In genomic region chr11:57800971-57801765, GRCm38 (mm10) we compare ENCODE assay signal across 8 mouse cellular contexts. TPM values are rescaled to one million over a fixed set of nuclear protein-coding genes. Genes with fewer than 3 reads are reported as not detected.
DNase-seq lines count a peak whose midpoint lies in the region; ATAC-seq lines count a peak whose summit lies in the region.

TSS of gene Sap30l (plus strand) at chr11:57801637.

- H3K4me3 ChIP-seq in heart, embryonic 13.5 days = peak within 1 kb of the TSS; percentile 74
- peak within 1 kb of the TSS; percentile 96 for H3K4me3 ChIP-seq in liver, embryonic 12.5 days
- peak within 1 kb of the TSS; percentile 96 for H3K4me3 ChIP-seq in stomach, embryonic 15.5 days (replicated peaks)

- peak within 1 kb of the TSS; percentile 85 for H3K27ac ChIP-seq in heart, embryonic 13.5 days (replicated peaks)
- H3K27ac ChIP-seq in liver, embryonic 12.5 days = peak within 1 kb of the TSS; percentile 75
- H3K27ac ChIP-seq in stomach, embryonic 15.5 days = peak within 1 kb of the TSS; percentile 73

- peak; percentile 100 for ATAC-seq in erythroid progenitor cell, adult 5-6 weeks (replicated peaks; ENCODE audit: low FRiP score, poor library complexity, severe bottlenecking)
- peak; percentile 96 for ATAC-seq in heart, embryonic 13.5 days (ENCODE audit: extremely low read depth, insufficient number of reproducible peaks, low FRiP score, low TSS enrichment)
- peak; percentile 97 for ATAC-seq in liver, embryonic 12.5 days
- peak; percentile 97 for ATAC-seq in stomach, embryonic 15.5 days (ENCODE audit: insufficient read depth, low FRiP score, low read depth)

- WGBS in heart, embryonic 13.5 days = under 1% methylated on average over 66 of the region's 66 CpGs
- under 1% methylated on average over 58 of the region's 66 CpGs for WGBS in liver, embryonic 12.5 days (ENCODE audit: insufficient replicate concordance)
- WGBS in stomach, embryonic 15.5 days = under 1% methylated on average over 60 of the region's 66 CpGs

- H3K27me3 ChIP-seq in heart, embryonic 13.5 days (replicated peaks) = no peaks in the 10 kb centered on the region
- H3K27me3 ChIP-seq in liver, embryonic 12.5 days (replicated peaks) = peaks cover 26% of the 10 kb centered on the region
- H3K27me3 ChIP-seq in stomach, embryonic 15.5 days (replicated peaks) = no peaks in the 10 kb centered on the region

- H3K4me2 ChIP-seq in heart, embryonic 13.5 days = peak within 1 kb of the TSS; percentile 99
- H3K4me2 ChIP-seq in liver, embryonic 12.5 days = peak within 1 kb of the TSS; percentile 100
- H3K4me2 ChIP-seq in stomach, embryonic 15.5 days = peak within 1 kb of the TSS; percentile 90

- peaks cover 28% of the 10 kb centered on the region for H3K4me1 ChIP-seq in heart, embryonic 13.5 days
- H3K4me1 ChIP-seq in liver, embryonic 12.5 days = peaks cover 27% of the 10 kb centered on the region
- peaks cover 21% of the 10 kb centered on the region for H3K4me1 ChIP-seq in stomach, embryonic 15.5 days

- peaks cover 3% of the 10 kb centered on the region for H3K36me3 ChIP-seq in heart, embryonic 13.5 days
- 0 out of 2 replicates have a peak, but pooled peaks cover 3% of the 10 kb centered on the region for H3K36me3 ChIP-seq in liver, embryonic 12.5 days
- no peaks in the 10 kb centered on the region for H3K36me3 ChIP-seq in stomach, embryonic 15.5 days

- DNase-seq in CD4-positive helper T cell, adult 2 months (ENCODE audit: low read depth, low spot score) = peak; percentile 96
- DNase-seq in brain, embryonic 18.5 days (ENCODE audit: low read depth, low spot score) = peak; percentile 83
- DNase-seq in kidney, postnatal 10 days = peak; percentile 99
- DNase-seq in natural killer cell, adult 2 months (ENCODE audit: low spot score in 2 of 2) = peak; percentile 91 to 93

- no peaks in the 10 kb centered on the region for H3K9me3 ChIP-seq in heart, embryonic 13.5 days
- H3K9me3 ChIP-seq in liver, embryonic 12.5 days (replicated peaks) = no peaks in the 10 kb centered on the region
- no peaks in the 10 kb centered on the region for H3K9me3 ChIP-seq in stomach, embryonic 15.5 days

- peak within 1 kb of the TSS; percentile 96 for H3K9ac ChIP-seq in heart, embryonic 13.5 days
- peak within 1 kb of the TSS; percentile 93 for H3K9ac ChIP-seq in liver, embryonic 12.5 days
- H3K9ac ChIP-seq in stomach, embryonic 15.5 days = peak within 1 kb of the TSS; percentile 91

RNA-seq across cellular contexts. Expression of gene Sap30l, which starts in this region (rescaled TPM):
- 1.8 and 11.7 TPM in 2 replicates for total RNA-seq in erythroid progenitor cell, adult 5-6 weeks (2015; ENCODE audit: low replicate concordance)
- total RNA-seq in erythroid progenitor cell, adult 5-6 weeks (2017; ENCODE audit: low replicate concordance) = 1.3 and 5.9 TPM in 2 replicates
- polyA plus RNA-seq in heart, embryonic 13.5 days (2015; fragmentation: Nextera tagmentation; extraction: Ambion mirVana) = 6.9 and 7.1 TPM in 2 replicates
- 9.2 and 10.0 TPM in 2 replicates for polyA plus RNA-seq in liver, embryonic 12.5 days (2016; fragmentation: Nextera tagmentation; extraction: Ambion mirVana)
- polyA plus RNA-seq in stomach, embryonic 15.5 days (2015; fragmentation: Nextera tagmentation; extraction: Ambion mirVana) = 12.4 and 12.6 TPM in 2 replicates

Comparison
In these comparisons a context has a peak if more than half of its experiments do, and no peak if none do; other contexts are left out.
1. Peak in every context shown above with its lines: DNase-seq, ATAC-seq, H3K4me3 ChIP-seq and H3K27ac ChIP-seq.